Mouse (Mus musculus) naive thymus-derived CD4-positive, alpha-beta T cell, adult 2 months (primary cell): Measurements from ENCODE around the gene Gpr89.

Source experiments
- DNase-seq: peaks from one replicate; pipeline ENCODE4 v3.0.0-alpha.2; 2011; ENCODE audit warnings: low read depth

Gpr89 gene

DNA sequence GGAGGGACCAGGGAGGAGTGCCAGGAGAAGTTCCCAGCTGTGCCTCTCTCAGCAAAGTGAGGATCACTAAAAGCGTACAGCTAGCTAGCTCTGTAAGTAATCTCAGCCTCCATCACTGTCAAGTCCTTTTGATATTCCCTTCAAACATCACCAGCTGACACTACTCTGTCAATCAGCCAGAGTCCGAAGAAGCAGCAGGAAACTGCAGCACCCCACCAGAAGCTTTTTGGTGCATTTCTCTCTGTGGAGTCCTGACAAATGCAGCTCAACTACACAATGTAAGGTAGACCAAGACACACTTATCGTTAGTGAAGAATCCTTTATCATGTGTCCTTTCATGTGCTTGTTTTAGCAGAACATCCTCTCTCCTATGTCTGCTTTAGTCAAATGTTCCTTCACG lies 83.6 kb downstream of the Gpr89 start:
- no peak for DNase-seq

GRCm38 (mm10) chr3:96820116-96820915 lies 84.8 kb downstream of the Gpr89 start:
- DNase-seq, result no peak
